Mouse (Mus musculus): Measurements from ENCODE around the gene Olfr960.

Gene Olfr960

GRCm38 (mm10) chr9:39621073-39621472 is at the start of gene Olfr960:
Gene Olfr960 (plus strand): TSS chr9:39621373.
- no peak for DNase-seq (ENCODE audit: low spot score)

- DNase-seq (ENCODE audit: low spot score): no peak
Observed at GRCm38 (mm10) chr9:39575469-39575868, 45.7 kb upstream of the Olfr960 start, which contains the start of gene Olfr959. Gene Olfr959 (minus strand): TSS chr9:39575569.

GRCm38 (mm10) chr9:39577050-39577449 is 44.1 kb upstream of the Olfr960 start:
- DNase-seq (ENCODE audit: low spot score): no peak

GRCm38 (mm10) chr9:39602536-39603332 is 18.4 kb upstream of the Olfr960 start:
- DNase-seq (ENCODE audit: low spot score): no peak

- DNase-seq (ENCODE audit: low spot score): no peak
Observed at GRCm38 (mm10) chr9:39603333-39603845, 17.8 kb upstream of the Olfr960 start.

- DNase-seq (ENCODE audit: low spot score): no peak
Observed at GRCm38 (mm10) chr9:39603999-39604453, 17.1 kb upstream of the Olfr960 start, which contains the start of gene AW551984. Gene AW551984 (minus strand): TSS chr9:39604403.

- DNase-seq (ENCODE audit: low spot score): no peak
Observed at GRCm38 (mm10) chr9:39608497-39608896, 12.7 kb upstream of the Olfr960 start.

- DNase-seq (ENCODE audit: low spot score): no peak
Observed at GRCm38 (mm10) chr9:39610355-39610754, 10.8 kb upstream of the Olfr960 start, which contains the start of gene Olfr148. Gene Olfr148 (plus strand): TSS chr9:39610655.

- no peak for DNase-seq (ENCODE audit: low spot score)
Observed at GRCm38 (mm10) chr9:39611953-39612352, 9.2 kb upstream of the Olfr960 start.

GRCm38 (mm10) chr9:39623783-39624182 is 2.6 kb downstream of the Olfr960 start:
- DNase-seq (ENCODE audit: low spot score): no peak

- no peak for DNase-seq (ENCODE audit: low spot score)
Observed at GRCm38 (mm10) chr9:39624711-39625110, 3.5 kb downstream of the Olfr960 start.

- no peak for DNase-seq (ENCODE audit: low spot score)
Observed at GRCm38 (mm10) chr9:39629069-39629468, 7.9 kb downstream of the Olfr960 start.

GRCm38 (mm10) chr9:39633913-39634594 is 12.9 kb downstream of the Olfr960 start:
- DNase-seq (ENCODE audit: low spot score): no peak

GRCm38 (mm10) chr9:39644785-39645184 is 23.6 kb downstream of the Olfr960 start, which contains the start of gene Olfr961:
Gene Olfr961 (plus strand): TSS chr9:39645085.
- no peak for DNase-seq (ENCODE audit: low spot score)

GRCm38 (mm10) chr9:39647382-39647781 is 26.2 kb downstream of the Olfr960 start:
- DNase-seq (ENCODE audit: low spot score): no peak

GRCm38 (mm10) chr9:39654756-39655396 is 33.7 kb downstream of the Olfr960 start:
- no peak for DNase-seq (ENCODE audit: low spot score)

GRCm38 (mm10) chr9:39666905-39667304 is 45.7 kb downstream of the Olfr960 start, which contains the start of gene Olfr963:
Gene Olfr963 (plus strand): TSS chr9:39667205.
- no peak for DNase-seq (ENCODE audit: low spot score)

GRCm38 (mm10) chr9:39669723-39670122 is 48.5 kb downstream of the Olfr960 start:
- DNase-seq (ENCODE audit: low spot score): no peak
